Mouse (Mus musculus): ENCODE measurements around the gene Inhbc. TPM values are rescaled to one million over a fixed set of nuclear protein-coding genes. Genes with fewer than 3 reads are reported as not detected.

Inhbc gene
- not detected in 2 replicates for polyA plus RNA-seq (2014; fragmentation: Nextera tagmentation; extraction: Ambion mirVana)

DNA sequence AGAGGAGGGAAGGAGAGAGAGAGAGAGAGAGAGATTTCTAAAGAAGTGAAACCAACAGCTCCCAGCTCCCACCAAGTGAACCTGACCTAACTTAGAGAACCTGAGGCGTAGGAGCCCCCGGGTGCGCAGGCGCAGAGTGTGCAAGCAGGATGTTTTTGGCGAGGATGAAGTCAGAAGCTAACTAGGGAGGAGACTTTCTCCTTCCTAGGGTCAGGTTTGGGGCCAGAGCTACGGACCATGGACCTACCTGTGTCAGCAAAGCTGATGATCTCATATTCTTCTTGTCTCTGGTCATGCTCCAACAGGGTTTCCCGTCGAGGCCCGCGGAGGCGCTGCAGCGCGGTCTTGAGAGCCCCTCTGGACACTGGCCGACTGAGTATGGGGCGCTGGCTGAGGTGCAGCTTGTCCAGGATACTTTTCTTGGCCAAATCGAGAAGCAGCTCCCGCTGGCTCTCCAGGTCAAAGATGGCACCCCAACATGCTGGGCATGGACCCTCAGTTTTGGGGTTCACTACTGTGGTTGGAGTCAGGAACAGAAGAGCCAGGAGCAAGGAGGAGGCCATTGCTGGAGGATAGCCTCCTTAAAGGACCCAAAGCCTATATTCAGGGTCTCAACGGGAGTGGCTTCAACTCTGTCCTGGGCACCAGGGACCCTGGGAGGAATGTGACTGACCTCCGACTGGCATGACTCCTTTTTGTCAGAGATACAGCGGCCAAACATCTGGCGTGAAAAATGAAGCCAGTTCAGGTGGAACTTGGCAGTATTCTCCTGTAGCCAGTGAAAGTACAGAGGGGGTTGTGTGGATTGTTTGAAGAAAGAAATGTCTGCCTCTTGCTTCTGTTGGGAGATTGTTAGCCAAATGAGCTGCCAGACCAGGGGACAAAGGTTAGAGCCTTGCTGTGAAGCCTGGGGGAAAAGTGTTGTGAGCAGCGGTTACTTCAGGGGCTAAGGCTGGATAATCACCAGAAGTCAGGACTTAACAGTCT is at the start of gene Inhbc:
TSS of gene Inhbc (minus strand) at position 598 of the 987 bp plus-strand sequence.
- no peaks in the 10 kb centered on the region for H3K4me1 ChIP-seq (ENCODE audit: insufficient read depth)
- H3K4me2 ChIP-seq, result no peak within 1 kb of the TSS
- no peak for ATAC-seq (ENCODE audit: insufficient read depth)
- H3K4me3 ChIP-seq (ENCODE audit: low read depth, low read length), result no peak within 1 kb of the TSS
- TF ChIP-seq CTCF (IDR thresholded peaks at IDR 0.05; ENCODE audit: low read depth), result no peak
- WGBS, result 69% methylated on average over 22 of the region's 22 CpGs
- no peaks in the 10 kb centered on the region for H3K27me3 ChIP-seq (ENCODE audit: insufficient read depth, low read length)
- H3K9me3 ChIP-seq (ENCODE audit: low read depth, low read length), result no peaks in the 10 kb centered on the region
- H3K27ac ChIP-seq (ENCODE audit: low read depth), result no peak within 1 kb of the TSS
- DNase-seq, result no peak
- no peaks in the 10 kb centered on the region for H3K36me3 ChIP-seq (ENCODE audit: insufficient read depth)
- H3K9ac ChIP-seq, result no peak within 1 kb of the TSS

DNA sequence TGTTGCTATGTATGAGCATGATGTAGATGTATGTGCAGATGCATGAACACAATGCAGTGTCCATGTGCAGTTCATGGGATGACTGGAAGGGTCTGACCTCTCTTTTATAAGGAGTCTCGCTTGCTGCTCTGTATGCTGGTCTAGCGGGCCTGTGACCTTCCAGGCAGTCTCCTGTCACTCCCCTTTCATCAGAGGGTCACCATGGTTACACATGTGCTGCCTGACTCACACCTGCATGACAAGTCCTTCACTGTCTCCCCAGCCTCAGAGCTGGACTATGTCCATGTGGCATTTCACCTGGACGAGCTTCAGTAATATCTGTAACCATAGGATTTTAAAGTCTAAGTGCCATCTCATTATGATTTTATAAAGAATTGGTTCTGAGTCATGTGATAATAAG is 43.9 kb upstream of the Inhbc start:
- DNase-seq, result no peak
- Histone ChIP-seq H3K9ac (no peak overlapping the region), H3K4me1 (ENCODE audit: insufficient read depth) (0 out of 2 replicates have a peak, but pooled peaks cover 8% of the 10 kb centered on the region), H3K4me2 (no peak overlapping the region), H3K4me3 (ENCODE audit: low read depth, low read length) (no peak overlapping the region), H3K36me3 (ENCODE audit: insufficient read depth) (no peaks in the 10 kb centered on the region), H3K27me3 (ENCODE audit: insufficient read depth, low read length) (no peaks in the 10 kb centered on the region), H3K27ac (ENCODE audit: low read depth) (no peak overlapping the region), H3K9me3 (ENCODE audit: low read depth, low read length) (no peaks in the 10 kb centered on the region)
- no peak for ATAC-seq (ENCODE audit: insufficient read depth)
- WGBS, result 68% methylated on average over 3 of the region's 3 CpGs
- TF ChIP-seq CTCF (IDR thresholded peaks at IDR 0.05; ENCODE audit: low read depth), result no peak

DNA sequence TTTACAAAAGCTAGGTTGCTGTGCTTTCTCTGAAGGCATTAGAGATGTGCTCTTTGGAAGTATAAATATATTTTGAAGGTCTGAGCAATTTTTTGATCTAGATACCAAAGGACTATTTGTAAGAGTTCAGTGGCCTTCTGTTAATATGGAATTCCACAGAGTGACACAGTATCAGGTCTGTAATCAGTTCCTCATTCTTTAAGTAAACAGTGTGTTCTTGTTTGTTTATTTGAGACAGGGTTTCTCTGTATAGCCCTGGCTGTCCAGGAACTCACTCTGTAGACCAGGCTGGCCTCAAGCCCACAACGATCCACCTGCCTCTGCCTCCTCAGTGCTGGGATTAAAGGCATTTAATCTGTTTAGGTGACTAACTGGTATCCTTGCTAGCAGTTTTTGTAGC is 43.4 kb upstream of the Inhbc start:
- H3K27ac ChIP-seq (ENCODE audit: low read depth), result no peak overlapping the region
- H3K4me1 ChIP-seq (ENCODE audit: insufficient read depth), result 0 out of 2 replicates have a peak, but pooled peaks cover 8% of the 10 kb centered on the region
- TF ChIP-seq CTCF (IDR thresholded peaks at IDR 0.05; ENCODE audit: low read depth), result no peak
- H3K27me3 ChIP-seq (ENCODE audit: insufficient read depth, low read length), result no peaks in the 10 kb centered on the region
- no peak overlapping the region for H3K4me3 ChIP-seq (ENCODE audit: low read depth, low read length)
- H3K9ac ChIP-seq, result no peak overlapping the region
- DNase-seq, result no peak
- WGBS, result 53% methylated on average over 1 of the region's 1 CpGs
- no peak for ATAC-seq (ENCODE audit: insufficient read depth)
- H3K4me2 ChIP-seq, result no peak overlapping the region
- no peaks in the 10 kb centered on the region for H3K9me3 ChIP-seq (ENCODE audit: low read depth, low read length)
- H3K36me3 ChIP-seq (ENCODE audit: insufficient read depth), result no peaks in the 10 kb centered on the region

DNA sequence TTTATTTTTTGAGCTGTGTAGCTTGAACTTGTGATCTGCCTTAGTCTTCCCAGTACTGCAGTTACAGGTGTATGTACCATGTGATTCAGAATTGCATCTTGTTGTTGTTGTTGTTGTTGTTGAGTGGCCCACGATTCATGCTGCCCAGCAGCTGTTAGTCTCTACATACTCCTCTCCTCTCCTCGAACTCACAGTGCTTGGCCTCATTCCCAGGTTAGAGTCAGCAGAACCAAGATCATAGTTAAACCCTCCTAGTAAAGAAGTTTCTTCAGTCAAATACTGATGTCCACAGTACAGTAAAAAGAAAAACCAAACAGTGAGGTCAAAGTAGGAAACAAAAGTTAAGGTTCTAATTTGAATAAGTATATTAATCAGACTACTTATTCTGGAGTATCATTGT is 42.5 kb upstream of the Inhbc start:
- WGBS, result 63% methylated on average over 2 of the region's 2 CpGs
- Histone ChIP-seq H3K4me3 (ENCODE audit: low read depth, low read length) (no peak overlapping the region), H3K27me3 (ENCODE audit: insufficient read depth, low read length) (no peaks in the 10 kb centered on the region), H3K9me3 (ENCODE audit: low read depth, low read length) (no peaks in the 10 kb centered on the region), H3K4me2 (no peak overlapping the region), H3K9ac (no peak overlapping the region), H3K4me1 (ENCODE audit: insufficient read depth) (0 out of 2 replicates have a peak, but pooled peaks cover 8% of the 10 kb centered on the region), H3K36me3 (ENCODE audit: insufficient read depth) (no peaks in the 10 kb centered on the region), H3K27ac (ENCODE audit: low read depth) (no peak overlapping the region)
- no peak for DNase-seq
- no peak for TF ChIP-seq CTCF (IDR thresholded peaks at IDR 0.05; ENCODE audit: low read depth)
- no peak for ATAC-seq (ENCODE audit: insufficient read depth)

DNA sequence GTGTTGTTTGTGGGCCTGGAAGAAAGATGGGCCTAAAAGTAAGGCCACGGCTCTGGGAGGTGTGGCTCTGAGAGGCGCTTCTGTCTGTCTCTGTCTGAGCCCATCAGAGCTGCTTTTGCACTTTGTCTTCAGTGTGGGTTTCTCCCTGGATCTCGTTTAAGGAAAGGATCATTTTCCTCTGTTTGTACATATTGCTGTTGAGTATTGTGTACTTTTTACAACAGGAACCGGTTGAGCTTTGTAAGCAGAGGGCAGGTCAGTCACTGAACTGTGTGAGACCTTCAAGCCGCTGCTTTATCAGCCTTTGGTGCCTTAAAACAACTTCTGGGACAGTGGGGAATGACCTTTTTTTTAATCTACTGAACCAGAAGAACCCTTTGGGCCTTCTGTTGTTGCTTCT is 41.9 kb upstream of the Inhbc start:
- ATAC-seq (ENCODE audit: insufficient read depth), result no peak
- no peak for TF ChIP-seq CTCF (IDR thresholded peaks at IDR 0.05; ENCODE audit: low read depth)
- H3K27me3 ChIP-seq (ENCODE audit: insufficient read depth, low read length), result no peaks in the 10 kb centered on the region
- H3K4me2 ChIP-seq, result no peak overlapping the region
- H3K9me3 ChIP-seq (ENCODE audit: low read depth, low read length), result no peaks in the 10 kb centered on the region
- 0 out of 2 replicates have a peak, but pooled peaks cover 4% of the 10 kb centered on the region for H3K36me3 ChIP-seq (ENCODE audit: insufficient read depth)
- DNase-seq, result no peak
- H3K27ac ChIP-seq (ENCODE audit: low read depth), result no peak overlapping the region
- 38% methylated on average over 5 of the region's 5 CpGs for WGBS
- no peak overlapping the region for H3K9ac ChIP-seq
- no peak overlapping the region for H3K4me3 ChIP-seq (ENCODE audit: low read depth, low read length)
- H3K4me1 ChIP-seq (ENCODE audit: insufficient read depth), result 0 out of 2 replicates have a peak, but pooled peaks cover 8% of the 10 kb centered on the region

DNA sequence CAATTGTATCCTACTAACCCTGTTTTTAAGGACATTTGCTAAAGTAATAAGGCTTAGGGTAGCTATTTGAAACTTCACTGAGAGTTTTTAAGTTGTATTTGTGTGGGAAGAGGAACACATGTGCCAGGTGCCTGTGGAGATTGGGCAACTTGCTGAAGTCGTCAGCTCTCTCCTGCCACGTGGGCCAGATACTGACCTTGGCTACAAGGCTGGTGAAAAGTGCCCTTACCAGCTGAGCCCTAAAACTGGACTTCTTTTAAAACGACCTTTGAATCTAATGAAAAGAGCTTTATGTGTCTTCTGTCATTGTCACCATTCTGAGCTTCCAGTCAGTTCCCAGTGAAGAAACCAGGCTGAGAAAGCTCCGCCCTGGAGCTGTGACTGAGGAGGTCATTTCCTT is 37.2 kb upstream of the Inhbc start:
- no peak for ATAC-seq (ENCODE audit: insufficient read depth)
- Histone ChIP-seq H3K27me3 (ENCODE audit: insufficient read depth, low read length) (no peaks in the 10 kb centered on the region), H3K36me3 (ENCODE audit: insufficient read depth) (peaks cover 5% of the 10 kb centered on the region; the same call in 1 of the 2 replicates), H3K9me3 (ENCODE audit: low read depth, low read length) (no peaks in the 10 kb centered on the region), H3K4me3 (ENCODE audit: low read depth, low read length) (no peak overlapping the region), H3K4me1 (ENCODE audit: insufficient read depth) (0 out of 2 replicates have a peak, but pooled peaks cover 8% of the 10 kb centered on the region), H3K4me2 (no peak overlapping the region), H3K27ac (ENCODE audit: low read depth) (no peak overlapping the region), H3K9ac (no peak overlapping the region)
- no peak for DNase-seq
- WGBS, result 60% methylated on average over 4 of the region's 4 CpGs
- TF ChIP-seq CTCF (IDR thresholded peaks at IDR 0.05; ENCODE audit: low read depth), result no peak

DNA sequence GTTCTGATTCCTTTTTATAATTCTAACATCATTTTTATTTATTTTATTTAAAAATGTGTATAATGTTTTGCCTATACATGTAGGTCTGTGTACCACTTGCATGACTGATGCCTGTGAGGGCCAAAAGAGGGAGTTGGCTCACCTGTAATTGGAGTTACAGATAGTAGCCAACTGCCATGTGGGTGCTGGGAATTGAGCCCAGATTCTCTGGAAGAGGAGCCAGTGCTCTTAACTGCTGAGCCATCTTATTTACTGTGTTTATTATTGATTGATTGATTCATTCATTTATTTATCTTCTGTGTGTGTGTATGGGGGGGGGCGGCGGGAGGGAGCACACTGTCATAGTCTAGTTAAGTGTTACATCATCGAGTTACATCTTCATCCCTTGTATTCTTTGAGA is 34.5 kb upstream of the Inhbc start:
- Histone ChIP-seq H3K36me3 (ENCODE audit: insufficient read depth) (peaks cover 25% of the 10 kb centered on the region), H3K9me3 (ENCODE audit: low read depth, low read length) (no peaks in the 10 kb centered on the region), H3K4me1 (ENCODE audit: insufficient read depth) (no peaks in the 10 kb centered on the region), H3K27me3 (ENCODE audit: insufficient read depth, low read length) (no peaks in the 10 kb centered on the region), H3K4me3 (ENCODE audit: low read depth, low read length) (no peak overlapping the region), H3K4me2 (no peak overlapping the region), H3K9ac (no peak overlapping the region), H3K27ac (ENCODE audit: low read depth) (no peak overlapping the region)
- TF ChIP-seq CTCF (IDR thresholded peaks at IDR 0.05; ENCODE audit: low read depth), result no peak
- 84% methylated on average over 3 of the region's 3 CpGs for WGBS
- ATAC-seq (ENCODE audit: insufficient read depth) (no peak), DNase-seq (no peak)
